In the genomic region with DNA sequence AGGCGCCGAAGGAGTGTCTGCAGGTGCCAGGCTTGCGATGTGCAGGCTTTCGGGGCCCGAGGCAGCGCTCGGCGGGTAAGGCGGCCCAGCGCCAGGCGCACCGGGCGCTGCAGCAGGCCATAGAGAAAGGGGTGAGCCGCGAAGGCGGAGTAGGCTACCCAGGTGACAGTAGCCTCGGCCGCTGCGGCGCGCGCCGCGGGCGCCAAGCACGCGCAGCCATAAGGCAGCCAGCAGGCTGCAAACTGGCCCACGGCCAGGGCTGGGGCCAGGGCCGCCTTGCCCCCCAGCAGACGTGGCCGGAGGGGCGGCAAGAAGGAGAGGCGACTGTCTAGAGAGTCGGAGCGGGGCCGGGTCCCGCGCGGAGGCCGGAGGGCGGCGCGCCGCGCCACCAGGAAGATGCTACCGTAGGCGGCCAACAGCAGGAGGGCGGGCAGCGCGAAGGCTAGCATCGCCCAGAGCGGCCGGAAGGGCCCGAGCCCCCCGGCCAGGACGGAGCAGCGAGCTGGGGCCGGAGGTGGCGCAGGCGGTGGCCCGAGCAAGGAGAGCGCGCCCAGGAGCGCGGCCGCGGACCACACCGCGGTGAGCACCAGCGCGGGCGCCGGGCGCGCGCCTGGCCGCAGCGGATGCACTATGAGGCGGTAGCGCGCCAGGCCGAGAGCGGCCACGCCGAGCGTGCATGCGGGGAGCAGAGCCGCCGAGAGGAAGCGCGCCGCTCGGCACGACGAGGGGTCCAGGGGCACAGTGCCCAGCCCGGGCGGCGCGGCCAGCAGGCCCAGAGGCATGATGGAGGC, we compare ENCODE assay signal across 8 mouse cellular contexts. TPM values are rescaled to one million over a fixed set of nuclear protein-coding genes. Genes with fewer than 3 reads are reported as not detected.
A peak's percentile ranks its signal among the peaks of the same experiment; 100 is the strongest.
DNase-seq lines count a peak whose midpoint lies in the region; ATAC-seq and TF ChIP-seq lines count a peak whose summit lies in the region.

No protein-coding gene starts in this region.

- peaks cover 41% of the 10 kb centered on the region for H3K36me3 ChIP-seq in heart, embryonic 13.5 days
- H3K36me3 ChIP-seq in liver, embryonic 15.5 days (replicated peaks), result no peaks in the 10 kb centered on the region
- peaks cover 37% of the 10 kb centered on the region for H3K36me3 ChIP-seq in neural tube, embryonic 14.5 days (ENCODE audit: control insufficient read depth, insufficient read depth, low read length)

- TF ChIP-seq POLR2A in cortical plate, adult 2 months (IDR thresholded peaks at IDR 0.05; ENCODE audit: extremely low read depth, insufficient read depth, low read length), result 0 out of 2 replicates have a peak, but pooled peaks have one; percentile 16

- peak overlapping the region; percentile 98 for H3K4me2 ChIP-seq in heart, embryonic 13.5 days
- peak overlapping the region; percentile 72 for H3K4me2 ChIP-seq in liver, embryonic 15.5 days
- H3K4me2 ChIP-seq in neural tube, embryonic 14.5 days (ENCODE audit: low read depth, low read length), result peak overlapping the region; percentile 97

- 2% methylated on average over 99 of the region's 99 CpGs for WGBS in heart, embryonic 13.5 days
- 3% methylated on average over 98 of the region's 99 CpGs for WGBS in liver, embryonic 15.5 days (ENCODE audit: insufficient replicate concordance)
- under 1% methylated on average over 89 of the region's 99 CpGs for WGBS in neural tube, embryonic 14.5 days

- H3K9me3 ChIP-seq in heart, embryonic 13.5 days, result no peaks in the 10 kb centered on the region
- no peaks in the 10 kb centered on the region for H3K9me3 ChIP-seq in liver, embryonic 15.5 days (replicated peaks)
- no peaks in the 10 kb centered on the region for H3K9me3 ChIP-seq in neural tube, embryonic 14.5 days (ENCODE audit: control insufficient read depth, low read length)

- peaks cover 21% of the 10 kb centered on the region for H3K27me3 ChIP-seq in heart, embryonic 13.5 days (replicated peaks)
- H3K27me3 ChIP-seq in liver, embryonic 15.5 days, result peaks cover 43% of the 10 kb centered on the region
- no peaks in the 10 kb centered on the region for H3K27me3 ChIP-seq in neural tube, embryonic 14.5 days (ENCODE audit: control insufficient read depth, insufficient read depth, low read length)

- peak overlapping the region; percentile 98 for H3K27ac ChIP-seq in cortical plate, adult 2 months (ENCODE audit: insufficient read depth, low read length)
- peak overlapping the region; percentile 46 for H3K27ac ChIP-seq in heart, embryonic 13.5 days (replicated peaks)
- H3K27ac ChIP-seq in liver, embryonic 15.5 days (replicated peaks), result no peak overlapping the region
- peak overlapping the region; percentile 89 for H3K27ac ChIP-seq in neural tube, embryonic 14.5 days (ENCODE audit: low read depth, low read length)

- H3K4me1 ChIP-seq in cortical plate, adult 2 months (ENCODE audit: control insufficient read depth, insufficient read depth, low read length), result 0 out of 2 replicates have a peak, but pooled peaks cover 4% of the 10 kb centered on the region
- H3K4me1 ChIP-seq in heart, embryonic 13.5 days, result peaks cover 18% of the 10 kb centered on the region
- H3K4me1 ChIP-seq in liver, embryonic 15.5 days (replicated peaks), result peaks cover 12% of the 10 kb centered on the region
- peaks cover 18% of the 10 kb centered on the region for H3K4me1 ChIP-seq in neural tube, embryonic 14.5 days (ENCODE audit: control insufficient read depth, insufficient read depth, low read length)

- H3K9ac ChIP-seq in heart, embryonic 13.5 days, result peak overlapping the region; percentile 84
- no peak overlapping the region for H3K9ac ChIP-seq in liver, embryonic 15.5 days
- peak overlapping the region; percentile 77 for H3K9ac ChIP-seq in neural tube, embryonic 14.5 days (replicated peaks; ENCODE audit: low read depth, low read length)

- TF ChIP-seq CTCF in cortical plate, adult 2 months (IDR thresholded peaks at IDR 0.05; ENCODE audit: extremely low read depth, insufficient read depth, low read length), result no peak

- peak; percentile 53 for DNase-seq in urinary bladder, postnatal 14 days (ENCODE audit: low spot score)
- DNase-seq in urinary bladder, adult 2 months (ENCODE audit: low spot score), result no peak
- DNase-seq in kidney, postnatal 10 days, result peak; percentile 81
- DNase-seq in c-Kit-positive CD71-positive TER-119-positive erythroid progenitor cells, embryonic 14.5 days (ENCODE audit: low spot score), result no peak

- H3K4me3 ChIP-seq in cortical plate, adult 2 months (ENCODE audit: insufficient read depth, low read length), result peak overlapping the region; percentile 60
- H3K4me3 ChIP-seq in heart, embryonic 13.5 days, result peak overlapping the region; percentile 65
- peak overlapping the region; percentile 50 for H3K4me3 ChIP-seq in liver, embryonic 15.5 days (replicated peaks)
- H3K4me3 ChIP-seq in neural tube, embryonic 14.5 days (ENCODE audit: low read depth, low read length), result peak overlapping the region; percentile 50

- ATAC-seq in heart, embryonic 13.5 days (ENCODE audit: extremely low read depth, insufficient number of reproducible peaks, low FRiP score, low TSS enrichment), result peak; percentile 23; the same call in 1 of the 2 replicates
- ATAC-seq in liver, embryonic 15.5 days (ENCODE audit: insufficient read depth), result peak; percentile 32
- ATAC-seq in neural tube, embryonic 14.5 days (ENCODE audit: low read depth), result peak; percentile 76

RNA-seq across cellular contexts. Expression of a gene that starts 0.8 kb away (rescaled TPM):
- polyA plus RNA-seq in urinary bladder, adult 2 months (2012; rRNA removed), result 0.29 and 0.33 TPM in 2 replicates
- 18.7 and 19.0 TPM in 2 replicates for polyA plus RNA-seq in cortical plate, adult 2 months (2012; rRNA removed)
- polyA plus RNA-seq in heart, embryonic 13.5 days (2015; fragmentation: Nextera tagmentation; extraction: Ambion mirVana), result 0.19 and 0.31 TPM in 2 replicates
- polyA plus RNA-seq in liver, embryonic 15.5 days (2015; fragmentation: Nextera tagmentation; extraction: Ambion mirVana), result not detected in 2 replicates
- 1.5 and 1.7 TPM in 2 replicates for polyA plus RNA-seq in neural tube, embryonic 14.5 days (2014; fragmentation: Nextera tagmentation; extraction: Ambion mirVana)

RNA-seq across cellular contexts. Expression of a gene that starts 10.8 kb away (rescaled TPM):
- polyA plus RNA-seq in urinary bladder, adult 2 months (2012; rRNA removed), result 30.6 and 31.0 TPM in 2 replicates
- 46.3 and 47.6 TPM in 2 replicates for polyA plus RNA-seq in cortical plate, adult 2 months (2012; rRNA removed)
- 29.2 and 29.7 TPM in 2 replicates for polyA plus RNA-seq in heart, embryonic 13.5 days (2015; fragmentation: Nextera tagmentation; extraction: Ambion mirVana)
- 20.8 and 24.5 TPM in 2 replicates for polyA plus RNA-seq in liver, embryonic 15.5 days (2015; fragmentation: Nextera tagmentation; extraction: Ambion mirVana)
- 36.1 and 36.2 TPM in 2 replicates for polyA plus RNA-seq in neural tube, embryonic 14.5 days (2014; fragmentation: Nextera tagmentation; extraction: Ambion mirVana)

RNA-seq across cellular contexts. Expression of a gene that starts 11.8 kb away (rescaled TPM):
- 70.2 and 82.3 TPM in 2 replicates for polyA plus RNA-seq in urinary bladder, adult 2 months (2012; rRNA removed)
- 3.7 and 4.6 TPM in 2 replicates for polyA plus RNA-seq in cortical plate, adult 2 months (2012; rRNA removed)
- polyA plus RNA-seq in heart, embryonic 13.5 days (2015; fragmentation: Nextera tagmentation; extraction: Ambion mirVana), result 1.2 and 1.6 TPM in 2 replicates
- 1.4 TPM in 2 replicates for polyA plus RNA-seq in liver, embryonic 15.5 days (2015; fragmentation: Nextera tagmentation; extraction: Ambion mirVana)
- 0.17 and 0.36 TPM in 2 replicates for polyA plus RNA-seq in neural tube, embryonic 14.5 days (2014; fragmentation: Nextera tagmentation; extraction: Ambion mirVana)

RNA-seq across cellular contexts. Expression of a gene that starts 11.9 kb away (rescaled TPM):
- 42.5 and 47.9 TPM in 2 replicates for polyA plus RNA-seq in urinary bladder, adult 2 months (2012; rRNA removed)
- 304 and 306 TPM in 2 replicates for polyA plus RNA-seq in cortical plate, adult 2 months (2012; rRNA removed)
- polyA plus RNA-seq in heart, embryonic 13.5 days (2015; fragmentation: Nextera tagmentation; extraction: Ambion mirVana), result 82.0 and 85.0 TPM in 2 replicates
- polyA plus RNA-seq in liver, embryonic 15.5 days (2015; fragmentation: Nextera tagmentation; extraction: Ambion mirVana), result 7.4 and 9.1 TPM in 2 replicates
- polyA plus RNA-seq in neural tube, embryonic 14.5 days (2014; fragmentation: Nextera tagmentation; extraction: Ambion mirVana), result 166 and 182 TPM in 2 replicates

RNA-seq across cellular contexts. Expression of a gene that starts 17.5 kb away (rescaled TPM):
- 44.9 and 46.9 TPM in 2 replicates for polyA plus RNA-seq in urinary bladder, adult 2 months (2012; rRNA removed)
- polyA plus RNA-seq in cortical plate, adult 2 months (2012; rRNA removed), result 88.0 and 94.9 TPM in 2 replicates
- polyA plus RNA-seq in heart, embryonic 13.5 days (2015; fragmentation: Nextera tagmentation; extraction: Ambion mirVana), result 44.8 and 53.3 TPM in 2 replicates
- 20.2 and 22.0 TPM in 2 replicates for polyA plus RNA-seq in liver, embryonic 15.5 days (2015; fragmentation: Nextera tagmentation; extraction: Ambion mirVana)
- 59.5 and 66.9 TPM in 2 replicates for polyA plus RNA-seq in neural tube, embryonic 14.5 days (2014; fragmentation: Nextera tagmentation; extraction: Ambion mirVana)

Comparison
In these comparisons a context has a peak if more than half of its experiments do, and no peak if none do; other contexts are left out.
1. DNase-seq: peak in urinary bladder, postnatal 14 days (single experiment) and kidney, postnatal 10 days (single experiment); none in urinary bladder, adult 2 months (single experiment) and c-Kit-positive CD71-positive TER-119-positive erythroid progenitor cells, embryonic 14.5 days (single experiment).
2. ATAC-seq: peak in every context shown above with its lines; median percentile 76 in neural tube, embryonic 14.5 days; 32 in liver, embryonic 15.5 days; 23 in heart, embryonic 13.5 days.
3. RNA of a gene that starts 11.8 kb away (polyA plus RNA-seq): 70.2 to 82.3 TPM in urinary bladder, adult 2 months; 3.7 to 4.6 TPM in cortical plate, adult 2 months, 1.4 TPM in liver, embryonic 15.5 days, 1.2 to 1.6 TPM in heart, embryonic 13.5 days and 0.17 to 0.36 TPM in neural tube, embryonic 14.5 days; every median in the first group is over 10 times any median in the second.
4. Peak in every context shown above with its lines, with median percentiles within 50 percentile points of each other: H3K4me3 ChIP-seq and H3K4me2 ChIP-seq.